ENCODE assay signal across 8 mouse cellular contexts in the genomic region with DNA sequence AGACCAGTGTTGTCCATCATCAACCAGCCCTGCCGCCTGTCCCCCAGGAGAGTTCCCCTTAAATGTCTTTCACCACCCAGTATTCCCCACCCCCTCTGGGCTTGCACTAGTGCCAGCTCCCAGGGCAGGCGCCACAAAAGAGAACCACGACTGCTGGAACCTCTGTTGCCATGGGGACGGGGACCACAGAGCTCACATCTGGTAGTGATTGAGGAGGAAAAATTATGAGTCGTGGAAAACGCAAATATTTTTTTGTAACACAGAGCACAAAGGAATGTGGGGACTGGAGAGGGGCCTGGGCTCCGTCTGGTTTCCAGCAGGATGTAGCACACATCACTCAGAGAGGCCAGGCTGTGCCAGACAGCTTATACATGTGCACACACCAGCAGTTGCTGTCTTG. TPM values are rescaled to one million over a fixed set of nuclear protein-coding genes. Genes with fewer than 3 reads are reported as not detected.
DNase-seq lines count a peak whose midpoint lies in the region; ATAC-seq lines count a peak whose summit lies in the region.

No protein-coding gene starts in this region.

- no peaks in the 10 kb centered on the region for H3K9me3 ChIP-seq in embryonic facial prominence, embryonic 10.5 days
- no peaks in the 10 kb centered on the region for H3K9me3 ChIP-seq in heart, embryonic 12.5 days (replicated peaks)
- H3K9me3 ChIP-seq in liver, embryonic 11.5 days (ENCODE audit: control insufficient read depth, low read length): no peaks in the 10 kb centered on the region

- H3K4me3 ChIP-seq in embryonic facial prominence, embryonic 10.5 days: peak overlapping the region; percentile 31; the same call in 1 of the 2 replicates
- H3K4me3 ChIP-seq in heart, embryonic 12.5 days: no peak overlapping the region
- no peak overlapping the region for H3K4me3 ChIP-seq in liver, embryonic 11.5 days (ENCODE audit: low read depth, low read length)

- intact Hi-C loops in left cerebral cortex, postnatal 36 days (cut with DNase I): loop anchor here (5.0 kb wide), 2 partner anchors 37 to 67 kb away; no protein-coding TSS in a partner anchor
- intact Hi-C loops in left cerebral cortex, postnatal 4 days (cut with DNase I): no loop called here

- peak overlapping the region; percentile 90 for H3K27ac ChIP-seq in embryonic facial prominence, embryonic 10.5 days (replicated peaks)
- peak overlapping the region; percentile 41 for H3K27ac ChIP-seq in heart, embryonic 12.5 days (ENCODE audit: poor library complexity, severe bottlenecking)
- peak overlapping the region; percentile 49 for H3K27ac ChIP-seq in liver, embryonic 11.5 days (ENCODE audit: low read depth, low read length)

- H3K36me3 ChIP-seq in embryonic facial prominence, embryonic 10.5 days (replicated peaks): peaks cover 22% of the 10 kb centered on the region
- peaks cover 3% of the 10 kb centered on the region; the same call in 1 of the 2 replicates for H3K36me3 ChIP-seq in heart, embryonic 12.5 days
- no peaks in the 10 kb centered on the region for H3K36me3 ChIP-seq in liver, embryonic 11.5 days (ENCODE audit: control insufficient read depth, insufficient read depth, low read length)

- H3K4me1 ChIP-seq in embryonic facial prominence, embryonic 10.5 days: peaks cover 64% of the 10 kb centered on the region
- H3K4me1 ChIP-seq in heart, embryonic 12.5 days (replicated peaks): peaks cover 53% of the 10 kb centered on the region
- H3K4me1 ChIP-seq in liver, embryonic 11.5 days (replicated peaks; ENCODE audit: control insufficient read depth, insufficient read depth, low read length): peaks cover 13% of the 10 kb centered on the region

- DNase-seq in cerebellum, adult 9-10 months: peak; percentile 28
- DNase-seq in cerebellum, adult 11 months: no peak
- peak; percentile 90 for DNase-seq in embryonic facial prominence, embryonic 10.5 days (ENCODE audit: low spot score)
- no peak for DNase-seq in liver, embryonic 11.5 days (ENCODE audit: low spot score)
- no peak for DNase-seq in left cerebral cortex, adult 11 months (ENCODE audit: low spot score)
- no peak for DNase-seq in left cerebral cortex, postnatal 36 days (ENCODE audit: low spot score in 2 of 2)
- DNase-seq in left cerebral cortex, postnatal 4 days: no peak

- H3K27me3 ChIP-seq in embryonic facial prominence, embryonic 10.5 days (replicated peaks; ENCODE audit: low read depth, poor library complexity, severe bottlenecking): peaks cover 87% of the 10 kb centered on the region
- peaks cover 44% of the 10 kb centered on the region for H3K27me3 ChIP-seq in heart, embryonic 12.5 days (replicated peaks)
- peaks cover 68% of the 10 kb centered on the region for H3K27me3 ChIP-seq in liver, embryonic 11.5 days (replicated peaks; ENCODE audit: control insufficient read depth, insufficient read depth, low read length)

- peak; percentile 34 for ATAC-seq in heart, embryonic 12.5 days (ENCODE audit: insufficient number of reproducible peaks, low FRiP score)
- ATAC-seq in liver, embryonic 11.5 days (replicated peaks; ENCODE audit: low FRiP score): no peak

- peak overlapping the region; percentile 18; the same call in 1 of the 2 replicates for H3K9ac ChIP-seq in heart, embryonic 12.5 days
- H3K9ac ChIP-seq in liver, embryonic 11.5 days (ENCODE audit: low read depth, low read length): no peak overlapping the region

- no peak overlapping the region for H3K4me2 ChIP-seq in heart, embryonic 12.5 days
- H3K4me2 ChIP-seq in liver, embryonic 11.5 days: no peak overlapping the region

- WGBS in embryonic facial prominence, embryonic 10.5 days: 13% methylated on average over 7 of the region's 7 CpGs
- 36% methylated on average over 7 of the region's 7 CpGs for WGBS in heart, embryonic 12.5 days
- 36% methylated on average over 7 of the region's 7 CpGs for WGBS in liver, embryonic 11.5 days

RNA-seq across cellular contexts. Expression of a gene that starts 12.6 kb away (rescaled TPM):
- polyA plus RNA-seq in embryonic facial prominence, embryonic 10.5 days (2016; fragmentation: Nextera tagmentation; extraction: Ambion mirVana): 9.3 and 10.5 TPM in 2 replicates
- polyA plus RNA-seq in heart, embryonic 12.5 days (2016; fragmentation: Nextera tagmentation; extraction: Ambion mirVana): 15.8 and 17.4 TPM in 2 replicates
- 5.8 and 6.9 TPM in 2 replicates for polyA plus RNA-seq in liver, embryonic 11.5 days (2014; fragmentation: Nextera tagmentation; extraction: Ambion mirVana)
- total RNA-seq in left cerebral cortex, postnatal 36 days (2021): 1 to 10 TPM; 3.4 to 3.8 TPM
- 1 to 10 TPM; 5.6 to 6.3 TPM for total RNA-seq in left cerebral cortex, postnatal 4 days (2021)

RNA-seq across cellular contexts. Expression of a gene that starts 23.2 kb away (rescaled TPM):
- not detected in 2 replicates for polyA plus RNA-seq in embryonic facial prominence, embryonic 10.5 days (2016; fragmentation: Nextera tagmentation; extraction: Ambion mirVana)
- not detected in 2 replicates for polyA plus RNA-seq in heart, embryonic 12.5 days (2016; fragmentation: Nextera tagmentation; extraction: Ambion mirVana)
- polyA plus RNA-seq in liver, embryonic 11.5 days (2014; fragmentation: Nextera tagmentation; extraction: Ambion mirVana): not detected in 2 replicates
- 1 to 10 TPM; 2.9 to 4.6 TPM for total RNA-seq in left cerebral cortex, postnatal 36 days (2021)
- total RNA-seq in left cerebral cortex, postnatal 4 days (2021): 1 to 10 TPM; 3.9 to 4.3 TPM

RNA-seq across cellular contexts. Expression of a gene that starts 28.5 kb away (rescaled TPM):
- polyA plus RNA-seq in embryonic facial prominence, embryonic 10.5 days (2016; fragmentation: Nextera tagmentation; extraction: Ambion mirVana): 2.5 and 4.1 TPM in 2 replicates
- polyA plus RNA-seq in heart, embryonic 12.5 days (2016; fragmentation: Nextera tagmentation; extraction: Ambion mirVana): 1.5 and 1.7 TPM in 2 replicates
- polyA plus RNA-seq in liver, embryonic 11.5 days (2014; fragmentation: Nextera tagmentation; extraction: Ambion mirVana): 1.1 and 1.9 TPM in 2 replicates
- total RNA-seq in left cerebral cortex, postnatal 36 days (2021): 10 to 100 TPM; 11.7 to 14.4 TPM
- total RNA-seq in left cerebral cortex, postnatal 4 days (2021): 1 to 10 TPM; 6.8 to 7.1 TPM

RNA-seq across cellular contexts. Expression of a gene that starts 50.3 kb away (rescaled TPM):
- 64.9 and 72.8 TPM in 2 replicates for polyA plus RNA-seq in embryonic facial prominence, embryonic 10.5 days (2016; fragmentation: Nextera tagmentation; extraction: Ambion mirVana)
- polyA plus RNA-seq in heart, embryonic 12.5 days (2016; fragmentation: Nextera tagmentation; extraction: Ambion mirVana): 42.7 and 44.4 TPM in 2 replicates
- 47.5 and 49.3 TPM in 2 replicates for polyA plus RNA-seq in liver, embryonic 11.5 days (2014; fragmentation: Nextera tagmentation; extraction: Ambion mirVana)
- total RNA-seq in left cerebral cortex, postnatal 36 days (2021): 100 to 1,000 TPM in 1 of 2 experiments, 10 to 100 TPM in 1; 92.5 to 110 TPM
- total RNA-seq in left cerebral cortex, postnatal 4 days (2021): 10 to 100 TPM; 86.2 to 95.3 TPM

Comparison
In these comparisons a context has a peak if more than half of its experiments do, and no peak if none do; other contexts are left out.
1. DNase-seq: peak in cerebellum, adult 9-10 months (single experiment) and embryonic facial prominence, embryonic 10.5 days (single experiment); none in cerebellum, adult 11 months (single experiment), liver, embryonic 11.5 days (single experiment), left cerebral cortex, adult 11 months (single experiment), left cerebral cortex, postnatal 36 days (0 of 2) and left cerebral cortex, postnatal 4 days (single experiment).
2. Peak in every context shown above with its lines, with median percentiles within 50 percentile points of each other: H3K27ac ChIP-seq.